In the genomic region with DNA sequence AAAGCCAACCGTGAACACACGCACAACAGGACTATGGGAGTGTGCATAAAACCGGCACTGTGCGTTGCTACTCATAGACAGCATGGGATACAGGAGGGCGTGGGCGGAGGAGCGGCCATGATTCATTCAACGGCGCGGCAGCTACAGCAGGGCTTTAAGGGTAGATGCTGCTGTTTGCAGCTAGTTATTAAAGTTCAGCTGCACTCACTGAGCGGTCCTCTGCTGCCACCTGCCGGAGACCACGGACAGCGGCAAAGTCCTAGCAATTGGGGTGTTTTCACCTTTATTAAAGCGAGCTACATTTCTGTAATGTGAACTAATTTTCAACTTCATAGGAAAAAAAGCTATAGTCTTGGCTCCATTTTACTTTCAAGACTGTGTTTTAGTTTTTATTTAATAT, we compare ENCODE assay signal across 8 mouse cellular contexts.
A peak's percentile ranks its signal among the peaks of the same experiment; 100 is the strongest.
DNase-seq lines count a peak whose midpoint lies in the region; ATAC-seq lines count a peak whose summit lies in the region.

No protein-coding gene starts in this region.

- no peak overlapping the region for H3K27ac ChIP-seq in intestine, embryonic 16.5 days (ENCODE audit: low read length)

- H3K9me3 ChIP-seq in intestine, embryonic 16.5 days (ENCODE audit: control insufficient read depth, low read length): no peaks in the 10 kb centered on the region

- no peak overlapping the region for H3K4me2 ChIP-seq in intestine, embryonic 16.5 days (ENCODE audit: low read depth, low read length)

- H3K27me3 ChIP-seq in intestine, embryonic 16.5 days (replicated peaks; ENCODE audit: control insufficient read depth, insufficient read depth, low read length): no peaks in the 10 kb centered on the region

- no peak overlapping the region for H3K9ac ChIP-seq in intestine, embryonic 16.5 days (ENCODE audit: low read depth, low read length)

- H3K4me3 ChIP-seq in intestine, embryonic 16.5 days (ENCODE audit: low read length): no peak overlapping the region

- 36% methylated on average over 15 of the region's 15 CpGs for WGBS in intestine, embryonic 16.5 days

- peak; percentile 91 for ATAC-seq in frontal cortex, adult (ENCODE audit: low TSS enrichment)
- peak; percentile 42 for ATAC-seq in intestine, embryonic 16.5 days

- no peaks in the 10 kb centered on the region for H3K4me1 ChIP-seq in intestine, embryonic 16.5 days (ENCODE audit: control insufficient read depth, insufficient read depth, low read length)

- intact Hi-C loops in left cerebral cortex, postnatal 10 days (cut with DNase I): loop anchor here (5.0 kb wide), 1 partner anchor 89 kb away; no protein-coding TSS in a partner anchor

- peaks cover 5% of the 10 kb centered on the region; the same call in 1 of the 2 replicates for H3K36me3 ChIP-seq in intestine, embryonic 16.5 days (ENCODE audit: control insufficient read depth, insufficient read depth, low read length)

- DNase-seq in T-cell, adult 2 months (ENCODE audit: low spot score): peak; percentile 42
- peak; percentile 40 for DNase-seq in cerebellum, adult 9-11 months
- DNase-seq in left cerebral cortex, postnatal 10 days (ENCODE audit: extremely low spot score in 1 of 2, low spot score in 2 of 2): peak; percentile 74 to 85
- DNase-seq in mesoderm, embryonic 11.5 days (ENCODE audit: low read depth, low spot score): peak; percentile 81
- peak; percentile 89 for DNase-seq in right cerebral cortex, postnatal 14 days
- peak; percentile 72 to 80 for DNase-seq in urinary bladder, postnatal 36 days (ENCODE audit: low spot score in 2 of 2)
